Mouse (Mus musculus) megakaryocyte, embryonic 14.5 days (primary cell): ENCODE measurements around the gene Srgap3.

Experiments
- FLI1 ChIP-seq: IDR thresholded peaks from 2 replicates; pipeline ENCODE4 v1.6.1; 2012; ENCODE audit warnings: low read length, inconsistent platforms, mixed read lengths
- GATA1 ChIP-seq: IDR thresholded peaks from 3 replicates; pipeline ENCODE4 v1.6.1; 2012; ENCODE audit warnings: mixed read lengths, low read length, inconsistent platforms, borderline replicate concordance

GRCm38 (mm10) chr6:112909711-112910110, 37.4 kb downstream of the Srgap3 start:
- TF ChIP-seq FLI1: no peak
- no peak for TF ChIP-seq GATA1
